Mouse (Mus musculus) liver, postnatal 0 days (tissue): ENCODE measurements around the gene Mcu. TPM values are rescaled to one million over a fixed set of nuclear protein-coding genes. Genes with fewer than 3 reads are reported as not detected.

Source experiments
- ATAC-seq: fragments of 200-750 bp; cut with Nextera tagmentation; 2 replicates; pipeline ENCODE4 v1.8.0; 2017; ENCODE audit warnings: mild to moderate bottlenecking, moderate library complexity
- DNase-seq: peaks from one replicate; pipeline ENCODE4 v3.0.0-alpha.2; 2016
- H3K27ac ChIP-seq: fragments of 300-500 bp; sonication (generic); 2 replicates; pipeline ENCODE4 v1.5.1; 2014; ENCODE audit warnings: antibody characterized with exemption, moderate library complexity, mild to moderate bottlenecking, low read depth
- H3K27me3 ChIP-seq: fragments of 300-500 bp; sonication (generic); 2 replicates; pipeline ENCODE4 v1.6.1; 2014; ENCODE audit warnings: low read length, control low read depth, mixed read lengths; ENCODE audit not compliant: insufficient read depth
- H3K36me3 ChIP-seq: fragments of 300-500 bp; sonication (generic); replicated peaks from 2 replicates; pipeline ENCODE4 v1.6.1; 2014; ENCODE audit warnings: mild to moderate bottlenecking, control low read depth, low read length, moderate library complexity, mixed read lengths; ENCODE audit not compliant: insufficient read depth
- H3K4me1 ChIP-seq: fragments of 300-500 bp; sonication (generic); 2 replicates; pipeline ENCODE4 v1.6.1; 2014; ENCODE audit warnings: antibody characterized with exemption, mild to moderate bottlenecking, control low read depth; ENCODE audit not compliant: insufficient read depth
- H3K4me2 ChIP-seq: fragments of 300-500 bp; sonication (generic); 2 replicates; pipeline ENCODE4 v1.6.1; 2014; ENCODE audit warnings: low read depth, mild to moderate bottlenecking, low read length, moderate library complexity, mixed read lengths
- H3K4me3 ChIP-seq: fragments of 300-500 bp; sonication (generic); 2 replicates; pipeline ENCODE4 v1.5.1; 2014; ENCODE audit warnings: low read depth, low read length
- H3K9ac ChIP-seq: fragments of 300-500 bp; sonication (generic); replicated peaks from 2 replicates; pipeline ENCODE4 v1.6.1; 2014; ENCODE audit warnings: mild to moderate bottlenecking, moderate library complexity
- H3K9me3 ChIP-seq: fragments of 300-500 bp; sonication (generic); 2 replicates; pipeline ENCODE4 v1.6.1; 2016; ENCODE audit warnings: mild to moderate bottlenecking, control low read depth, low read length, mixed read lengths
- CTCF ChIP-seq: sonication (generic); IDR thresholded peaks from 2 replicates; pipeline ENCODE4 v1.5.1; 2016; ENCODE audit warnings: antibody characterized with exemption, low read depth
- EP300 ChIP-seq: IDR thresholded peaks from 2 replicates; pipeline ENCODE4 v1.6.1; 2016; ENCODE audit warnings: antibody characterized with exemption, low read depth, mild to moderate bottlenecking
- WGBS: fragments of 180-500 bp; shearing (Covaris S2); extraction: QIAGEN DNeasy Blood & Tissue Kit; methylation state at CpG from one replicate; pipeline ENCODE4 v1.1.7; 2014; ENCODE audit not compliant: insufficient replicate concordance; 5-methylcytosine and 5-hydroxymethylcytosine counted together
- polyA plus RNA-seq: library from polyadenylated mRNA; unstranded; fragments of >200 nt; fragmentation: Nextera tagmentation; extraction: Ambion mirVana; gene quantifications from 2 replicates; pipeline ENCODE4 v1.2.1, GENCODE M21; 2015

The Mcu gene
- polyA plus RNA-seq, 1 experiment from 2014 or later, result 13.5 TPM

DNA sequence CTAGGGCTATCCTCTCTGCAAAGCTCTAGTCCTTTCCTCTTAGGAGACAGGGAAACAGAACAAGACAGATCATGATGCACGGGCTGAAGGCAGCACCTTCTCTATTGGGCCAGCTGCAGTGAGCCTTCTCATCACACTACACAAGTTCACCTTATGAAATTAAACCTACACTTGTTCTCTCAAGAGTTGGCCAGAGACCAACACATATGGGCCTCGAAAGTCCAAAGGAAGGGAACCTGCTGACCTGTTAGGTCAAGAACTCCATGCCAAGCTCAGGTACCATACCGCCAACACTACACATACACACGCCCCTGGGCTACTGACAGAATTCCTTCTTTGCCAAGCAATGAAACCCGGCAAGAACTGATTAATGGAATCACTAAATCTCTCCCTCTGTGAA lies 1.1 kb downstream of the Mcu start:
- no peak for TF ChIP-seq CTCF
- TF ChIP-seq EP300, result no peak
- no peak for ATAC-seq
- Histone ChIP-seq H3K27ac (no peak overlapping the region), H3K4me1 (peaks cover 18% of the 10 kb centered on the region), H3K9me3 (no peaks in the 10 kb centered on the region), H3K27me3 (no peaks in the 10 kb centered on the region), H3K36me3 (no peaks in the 10 kb centered on the region), H3K9ac (peak overlapping the region; percentile 84), H3K4me2 (peak overlapping the region; percentile 93), H3K4me3 (peak overlapping the region; percentile 77)
- no peak for DNase-seq
- WGBS, result 41% methylated on average over 5 of the region's 5 CpGs

DNA sequence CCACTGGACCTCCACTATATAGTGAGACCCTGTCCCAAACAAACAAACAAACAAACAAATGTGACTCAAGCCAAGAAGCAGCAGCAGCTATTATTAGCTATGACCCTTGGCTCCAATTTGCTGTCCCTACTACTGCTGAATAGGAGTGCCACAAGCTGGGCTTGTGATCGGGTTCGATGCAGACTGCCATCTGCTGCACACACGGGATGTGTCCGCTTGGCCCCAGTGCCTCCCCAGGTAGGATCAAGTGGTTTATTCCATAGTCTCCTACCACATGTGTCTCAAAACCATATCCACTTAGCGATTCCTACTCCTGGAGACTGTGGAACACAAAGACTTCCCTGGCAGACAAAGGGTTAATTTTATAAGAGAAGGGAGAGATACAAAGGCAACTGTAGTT lies 2.4 kb downstream of the Mcu start:
- Histone ChIP-seq H3K4me3 (no peak overlapping the region), H3K9ac (no peak overlapping the region), H3K27me3 (no peaks in the 10 kb centered on the region), H3K4me2 (peak overlapping the region; percentile 93), H3K4me1 (peaks cover 18% of the 10 kb centered on the region), H3K36me3 (no peaks in the 10 kb centered on the region), H3K27ac (no peak overlapping the region), H3K9me3 (no peaks in the 10 kb centered on the region)
- 84% methylated on average over 5 of the region's 5 CpGs for WGBS
- ATAC-seq (no peak), DNase-seq (no peak)
- TF ChIP-seq CTCF (no peak), EP300 (no peak)

DNA sequence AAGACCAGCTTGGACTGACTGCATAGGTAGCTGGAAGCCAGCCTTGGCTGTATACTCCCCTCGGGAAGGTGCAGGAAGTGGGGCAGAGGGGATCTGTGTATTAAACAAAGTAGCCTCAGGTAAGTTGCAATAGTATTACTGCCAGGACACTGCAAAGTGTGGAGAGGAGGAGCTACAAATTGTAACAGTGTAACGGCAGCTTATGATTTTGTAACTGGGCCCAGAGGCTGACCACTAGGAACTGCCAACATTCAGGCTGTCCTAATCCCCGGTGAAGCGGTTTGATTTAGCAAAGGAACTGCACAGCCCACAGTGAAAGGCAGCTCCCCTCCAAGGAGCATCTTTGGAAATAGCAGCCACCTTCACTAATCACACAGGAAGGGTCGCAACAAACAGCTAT lies 3.2 kb downstream of the Mcu start:
- TF ChIP-seq CTCF, result no peak
- TF ChIP-seq EP300, result no peak
- H3K4me3 ChIP-seq, result no peak overlapping the region
- H3K27ac ChIP-seq, result no peak overlapping the region
- WGBS, result 63% methylated on average over 5 of the region's 5 CpGs
- H3K36me3 ChIP-seq, result no peaks in the 10 kb centered on the region
- H3K4me1 ChIP-seq, result peaks cover 18% of the 10 kb centered on the region
- no peaks in the 10 kb centered on the region for H3K9me3 ChIP-seq
- ATAC-seq (no peak), DNase-seq (no peak)
- peak overlapping the region; percentile 93; the same call in 1 of the 2 replicates for H3K4me2 ChIP-seq
- no peak overlapping the region for H3K9ac ChIP-seq
- H3K27me3 ChIP-seq, result no peaks in the 10 kb centered on the region

DNA sequence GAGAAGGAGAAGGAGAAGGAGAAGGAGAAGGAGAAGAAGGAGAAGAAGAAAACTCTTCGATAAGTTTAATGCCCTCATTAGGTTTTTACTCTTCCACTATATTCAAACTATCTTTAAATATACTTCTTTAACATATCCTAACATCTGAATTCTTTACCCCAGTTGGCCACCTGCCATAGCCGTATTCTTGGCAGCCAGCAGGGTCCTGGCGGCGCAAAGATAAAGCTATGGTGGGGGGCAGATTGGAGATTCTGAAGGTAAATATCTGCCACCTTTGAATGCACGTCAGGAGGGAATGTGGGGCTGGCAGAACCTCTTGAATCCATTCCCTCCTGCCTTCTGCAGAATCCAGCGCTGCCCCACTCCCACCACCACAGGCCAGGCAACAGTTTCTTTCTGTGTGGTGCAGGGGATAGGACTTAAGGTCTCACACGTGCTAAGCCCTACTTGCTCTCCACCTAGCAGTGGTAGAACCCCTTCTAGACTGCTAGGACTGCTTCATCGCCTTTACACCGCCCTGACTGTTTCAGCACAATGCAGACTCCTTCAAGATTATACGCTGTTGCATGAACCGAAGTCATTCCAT lies 11.5 kb downstream of the Mcu start:
- no peaks in the 10 kb centered on the region for H3K36me3 ChIP-seq
- peaks cover 6% of the 10 kb centered on the region for H3K4me1 ChIP-seq
- no peak for DNase-seq
- peak; percentile 56; the same call in 1 of the 2 replicates for TF ChIP-seq EP300
- TF ChIP-seq CTCF, result no peak
- no peaks in the 10 kb centered on the region for H3K9me3 ChIP-seq
- H3K4me3 ChIP-seq, result no peak overlapping the region
- H3K4me2 ChIP-seq, result no peak overlapping the region
- no peak overlapping the region for H3K9ac ChIP-seq
- no peak overlapping the region for H3K27ac ChIP-seq
- H3K27me3 ChIP-seq, result no peaks in the 10 kb centered on the region
- 68% methylated on average over 11 of the region's 11 CpGs for WGBS
- no peak for ATAC-seq

DNA sequence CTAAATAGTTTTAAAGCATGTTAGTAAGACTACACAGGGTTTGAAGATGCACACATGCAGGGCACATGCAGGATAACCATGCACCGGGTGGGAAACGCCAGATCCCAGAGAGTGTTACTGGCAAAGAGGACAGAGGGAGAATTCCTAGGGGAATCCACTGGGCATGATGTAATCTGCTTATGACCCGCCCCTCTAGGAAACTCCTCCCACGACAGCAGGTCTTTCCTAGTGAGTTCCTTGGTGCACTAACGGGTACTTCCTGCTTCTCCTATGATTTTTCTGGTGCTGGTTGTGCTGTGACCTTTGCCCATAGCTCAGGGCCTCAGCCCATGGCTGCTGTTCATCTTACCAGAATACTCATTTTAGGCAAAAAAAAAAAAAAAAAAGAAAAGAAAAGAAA lies 12.6 kb downstream of the Mcu start:
- Histone ChIP-seq H3K36me3 (no peaks in the 10 kb centered on the region), H3K4me2 (no peak overlapping the region), H3K27ac (no peak overlapping the region), H3K27me3 (no peaks in the 10 kb centered on the region), H3K9ac (no peak overlapping the region), H3K4me3 (no peak overlapping the region), H3K4me1 (peaks cover 6% of the 10 kb centered on the region), H3K9me3 (no peaks in the 10 kb centered on the region)
- DNase-seq (no peak), ATAC-seq (no peak)
- TF ChIP-seq EP300 (no peak), CTCF (no peak)
- 56% methylated on average over 5 of the region's 5 CpGs for WGBS

DNA sequence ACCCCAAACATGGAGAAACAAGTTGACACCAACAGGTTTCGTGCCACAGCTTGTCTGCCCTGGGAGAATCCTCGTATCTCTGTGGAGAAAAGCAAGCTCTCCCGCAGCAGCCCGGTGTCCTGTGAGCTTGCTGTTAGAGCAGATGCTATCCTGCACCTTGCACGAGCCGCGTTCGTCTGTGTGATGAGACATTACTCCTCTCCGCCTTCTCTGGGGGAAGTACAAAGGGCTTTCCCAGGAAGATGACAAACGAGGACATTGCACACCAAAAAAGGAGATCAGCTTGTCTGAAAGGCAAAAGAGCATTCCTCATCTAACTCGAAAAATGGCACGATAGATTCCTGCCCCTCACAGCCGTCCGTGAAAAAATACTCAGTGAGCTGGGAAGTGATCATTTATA lies 13.6 kb downstream of the Mcu start:
- Histone ChIP-seq H3K9ac (no peak overlapping the region), H3K27ac (no peak overlapping the region), H3K9me3 (no peaks in the 10 kb centered on the region), H3K27me3 (no peaks in the 10 kb centered on the region), H3K4me2 (no peak overlapping the region), H3K4me3 (no peak overlapping the region), H3K36me3 (no peaks in the 10 kb centered on the region), H3K4me1 (peaks cover 6% of the 10 kb centered on the region)
- DNase-seq, result no peak
- no peak for ATAC-seq
- 80% methylated on average over 14 of the region's 14 CpGs for WGBS
- TF ChIP-seq EP300 (no peak), CTCF (no peak)
